Mouse (Mus musculus) gastrocnemius, adult 8-10 months (tissue): ENCODE results near the gene Lmtk2. TPM values are rescaled to one million over a fixed set of nuclear protein-coding genes. Genes with fewer than 3 reads are reported as not detected.
A peak's percentile ranks its signal among the peaks of the same experiment; 100 is the strongest.

Source experiments
- DNase-seq, 2 experiments: peaks; one replicate each; pipeline ENCODE4 v3.0.0; 2022; ENCODE audit warnings: low spot score in 2 of 2
- total RNA-seq, 4 experiments: library from RNA; stranded (reverse); gene quantifications; 2 replicates each; pipeline ENCODE4 v1.2.4; 2022

Lmtk2 gene
- total RNA-seq, 4 experiments from 2014 or later: 27.0 to 32.6 (median 28.3) TPM

DNA sequence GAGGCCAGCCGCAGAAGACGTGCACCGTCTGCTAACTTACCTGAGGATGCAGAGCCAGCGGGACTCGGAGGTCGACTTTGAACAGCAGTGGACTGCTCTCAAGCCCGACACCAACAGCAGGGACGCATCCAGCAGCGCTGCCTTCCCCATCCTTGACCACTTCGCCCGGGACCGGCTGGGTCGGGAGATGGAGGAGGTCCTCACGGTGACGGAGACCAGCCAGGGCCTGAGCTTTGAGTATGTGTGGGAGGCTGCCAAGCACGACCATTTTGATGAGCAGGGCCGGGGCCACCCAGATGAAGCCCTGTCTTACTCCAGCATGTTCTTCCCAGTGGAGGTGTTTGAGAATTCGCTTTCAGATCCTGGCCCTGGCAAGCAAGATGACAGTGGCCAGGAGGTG is 73.4 kb downstream of the Lmtk2 start:
- DNase-seq: no peak

DNA sequence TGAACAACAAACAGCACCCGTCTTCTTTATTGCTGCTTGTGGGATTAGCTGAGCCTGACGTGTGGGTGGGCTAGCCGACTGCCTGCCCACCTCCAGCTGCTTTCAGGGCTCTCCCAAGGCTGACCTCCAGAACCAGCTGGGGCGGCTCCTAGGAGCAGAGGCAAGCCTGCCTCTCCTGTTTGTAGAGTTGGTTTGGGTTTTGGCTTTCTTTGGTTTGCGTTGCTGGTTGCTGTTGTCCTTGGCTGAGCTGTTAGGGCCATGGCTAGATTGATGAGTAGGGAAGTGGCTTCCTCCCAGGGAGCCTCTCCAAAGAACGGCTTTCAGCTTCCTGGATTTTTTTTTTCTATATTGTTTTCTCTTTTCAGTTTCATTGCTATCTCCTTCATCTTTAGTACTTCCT is 78.0 kb downstream of the Lmtk2 start:
- no peak for DNase-seq

DNA sequence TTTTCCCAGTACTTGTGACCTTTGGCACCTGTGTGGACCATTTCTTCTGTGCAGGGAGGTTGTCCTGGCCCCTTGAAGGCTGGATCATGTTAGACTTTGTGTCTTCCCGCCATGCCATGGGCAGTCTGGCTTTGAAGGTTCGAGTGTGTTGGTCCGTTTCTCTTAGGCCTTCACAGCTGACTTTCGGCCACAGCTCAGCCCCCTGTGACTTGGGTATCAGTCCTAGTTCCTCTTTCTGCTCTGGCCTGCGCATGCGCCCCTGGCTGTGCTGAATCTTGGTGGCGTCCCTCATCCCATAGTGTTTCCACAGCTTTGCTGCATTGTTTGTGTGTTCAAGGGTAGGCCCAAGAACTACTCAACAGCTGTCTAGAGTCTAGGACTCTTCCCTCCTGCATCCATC is 81.0 kb downstream of the Lmtk2 start:
- DNase-seq: no peak

DNA sequence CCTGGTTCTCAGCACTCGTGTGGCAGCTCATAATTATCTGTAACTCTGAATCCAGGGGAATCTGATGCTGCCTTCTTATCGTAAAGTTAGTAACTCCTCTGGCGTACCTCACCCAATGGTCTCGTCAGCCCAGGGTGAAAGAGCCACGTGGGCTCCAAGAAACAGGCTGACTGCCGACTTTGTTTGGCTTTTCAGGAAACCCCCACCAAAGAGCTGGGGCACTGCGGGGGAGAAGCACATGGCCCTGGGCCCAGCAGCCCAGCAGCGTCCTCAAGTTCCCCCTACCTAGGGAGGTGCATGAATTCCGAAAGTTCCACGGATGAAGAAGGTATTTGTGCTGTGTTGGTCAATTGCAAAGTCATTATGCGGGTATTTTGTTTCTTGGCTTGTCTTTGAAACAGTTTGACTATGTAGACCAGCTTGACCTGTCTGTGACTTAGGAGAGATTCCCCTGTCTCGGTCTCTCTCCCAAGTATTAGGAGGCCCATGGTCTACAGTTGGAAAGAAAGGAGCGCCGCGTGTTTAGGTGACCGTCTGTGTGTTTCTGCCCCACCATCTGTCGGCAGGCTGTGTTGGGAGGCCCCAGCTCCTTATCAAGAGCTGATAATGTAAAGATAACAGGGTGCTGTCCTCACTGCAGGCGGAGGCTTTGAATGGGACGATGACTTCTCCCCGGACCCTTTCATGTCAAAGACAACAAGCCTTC is 82.5 kb downstream of the Lmtk2 start:
- DNase-seq: no peak

DNA sequence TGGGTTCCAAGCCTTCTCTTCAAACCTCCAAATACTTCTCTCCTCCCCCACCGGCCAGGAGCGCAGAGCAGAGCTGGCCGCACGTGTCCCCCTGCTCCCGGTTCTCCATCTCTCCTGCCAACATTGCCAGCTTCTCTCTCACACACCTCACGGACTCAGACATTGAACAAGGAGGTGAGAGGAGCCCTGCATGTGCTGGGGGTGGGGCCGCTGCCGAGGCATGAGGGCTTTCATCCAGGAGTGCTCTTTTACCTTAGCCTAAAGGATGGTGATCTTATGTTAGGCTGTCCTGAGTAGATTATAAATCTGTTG is 83.0 kb downstream of the Lmtk2 start:
- DNase-seq: no peak

DNA sequence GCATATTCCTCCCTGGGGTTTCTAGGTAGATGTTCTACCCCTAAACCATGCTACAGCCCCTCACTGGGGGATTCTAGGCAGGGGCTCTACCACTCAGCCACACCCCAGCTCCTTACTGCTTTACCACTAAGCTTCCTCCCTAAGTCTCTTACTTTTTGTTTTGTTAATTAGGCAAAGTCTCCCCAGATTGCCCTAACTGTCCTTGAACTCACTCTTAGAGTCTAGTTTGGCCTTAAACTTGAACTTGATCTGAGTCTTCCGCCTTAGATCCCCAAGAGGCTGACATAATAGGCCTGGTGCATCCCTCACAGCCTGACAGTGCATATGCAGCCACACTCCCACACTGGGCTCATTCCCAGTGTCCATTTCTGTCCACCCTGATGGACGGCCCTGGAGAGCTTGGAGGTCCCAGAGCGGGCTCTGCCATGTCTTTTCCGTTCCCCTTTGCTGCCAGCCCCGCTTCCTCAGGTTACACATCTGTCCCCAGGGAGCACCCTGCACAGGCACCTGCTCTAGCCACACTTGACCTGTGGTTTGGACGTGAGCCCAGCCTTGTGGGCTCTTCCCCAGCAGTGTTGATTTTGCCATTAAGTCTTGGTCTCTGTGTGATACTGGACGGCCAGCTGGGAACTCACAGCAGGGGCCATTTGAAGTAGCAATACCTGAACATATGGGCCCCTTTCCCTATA is 83.6 kb downstream of the Lmtk2 start:
- peak; percentile 72 to 85 for DNase-seq

DNA sequence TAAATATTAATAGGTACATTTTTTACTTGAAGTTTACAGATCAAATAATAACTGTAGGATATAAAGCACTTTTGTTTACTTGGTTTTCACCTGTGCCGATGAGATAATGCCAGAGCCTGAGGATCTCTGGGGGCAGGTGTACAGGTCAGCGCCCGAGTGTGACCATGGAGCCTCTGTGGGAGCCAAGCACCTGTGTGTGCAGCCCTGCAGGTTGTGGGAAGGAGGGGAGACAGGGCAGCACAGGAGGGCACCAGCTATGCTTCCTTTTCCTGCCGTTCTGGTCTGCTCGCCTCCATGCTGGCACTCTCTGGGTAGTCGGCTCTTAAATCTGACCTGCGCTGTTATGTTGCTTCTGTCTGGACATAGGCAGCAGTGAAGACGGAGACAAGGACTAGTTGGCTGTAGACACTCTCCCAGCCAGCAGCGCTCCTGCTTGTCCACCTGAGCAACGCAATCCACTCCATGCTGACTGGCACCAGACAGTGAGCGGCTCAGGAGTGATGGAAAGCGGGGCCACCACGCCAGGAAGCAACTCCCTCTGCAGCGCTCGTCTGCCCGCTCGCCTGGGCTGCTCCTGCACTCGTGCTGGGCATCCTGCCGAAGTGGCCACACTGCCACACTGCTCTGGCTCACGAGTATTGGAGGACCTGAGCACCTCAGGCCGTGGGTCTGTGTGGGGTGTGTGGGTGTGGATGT is 84.3 kb downstream of the Lmtk2 start:
- no peak for DNase-seq

DNA sequence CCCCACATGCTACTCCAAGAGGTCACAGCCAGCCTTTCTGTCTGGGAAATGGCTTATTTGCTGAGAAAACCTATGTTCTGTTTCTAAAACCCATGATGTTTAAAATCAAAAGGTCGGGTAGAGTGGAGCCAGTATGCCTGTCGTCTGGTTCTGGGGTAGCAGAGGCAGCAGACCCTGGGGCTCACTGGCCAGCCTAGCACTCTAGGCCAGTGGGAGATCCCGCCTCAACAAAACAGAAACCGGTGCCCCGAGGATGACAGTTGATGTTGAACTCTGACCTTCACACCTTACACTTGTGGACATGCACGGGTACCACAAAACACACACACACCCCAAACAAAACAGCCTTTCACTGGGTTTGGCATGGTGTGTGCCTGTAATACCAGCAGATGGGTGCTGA is 88.2 kb downstream of the Lmtk2 start:
- DNase-seq: no peak

DNA sequence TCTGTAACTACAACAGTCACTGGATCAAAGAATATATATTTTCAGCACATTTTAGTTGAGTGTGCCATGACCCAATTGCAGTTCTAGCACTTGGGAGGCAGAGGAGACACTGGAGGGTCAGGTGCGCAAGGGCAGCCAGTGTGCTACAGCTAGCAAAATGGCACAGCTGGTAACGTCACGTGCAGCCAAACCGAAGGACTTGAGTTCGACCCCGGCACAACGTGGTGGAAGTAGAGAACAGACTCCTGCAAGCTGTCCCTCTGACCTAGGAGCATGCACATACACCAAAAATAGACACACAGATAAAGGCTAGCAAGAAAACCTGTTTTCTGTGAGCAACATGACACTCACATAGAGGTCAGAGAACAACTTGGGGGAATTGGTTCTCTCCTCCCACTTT is 89.1 kb downstream of the Lmtk2 start:
- DNase-seq: no peak

DNA sequence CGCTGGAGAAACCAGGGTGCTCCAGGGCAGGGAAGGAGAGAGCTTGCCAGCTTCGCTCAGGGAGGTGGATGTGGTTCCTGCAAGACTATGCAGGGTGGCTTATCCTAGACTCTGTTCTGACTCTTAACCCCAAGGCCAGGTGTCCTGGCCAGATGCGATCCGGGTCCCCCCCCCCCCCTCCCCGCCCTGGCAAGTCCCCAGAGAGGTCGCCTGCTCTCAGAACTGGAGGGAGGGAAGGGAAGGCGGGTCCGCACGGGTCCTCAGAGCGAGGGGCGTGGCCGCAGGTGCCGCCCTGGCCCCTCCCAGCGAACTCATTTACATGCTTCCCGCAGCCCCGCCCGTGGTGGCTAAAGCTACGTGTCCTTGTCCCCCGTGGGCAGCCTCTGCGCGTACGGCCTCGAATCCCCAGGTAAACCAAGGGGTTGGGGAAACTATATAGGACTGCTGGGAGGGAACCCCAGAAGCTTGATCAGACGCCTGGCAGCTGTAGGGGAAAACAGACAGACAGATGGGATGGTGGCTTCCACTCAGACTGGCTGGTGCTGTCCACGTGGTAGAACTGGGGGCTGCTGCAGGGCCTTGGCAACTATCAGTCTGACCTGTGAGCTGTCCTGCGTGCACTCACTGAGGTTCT is 89.8 kb downstream of the Lmtk2 start, which contains the start of gene Bhlha15:
TSS of gene Bhlha15 (plus strand) at position 337 of the 634 bp plus-strand sequence.
- no peak for DNase-seq

DNA sequence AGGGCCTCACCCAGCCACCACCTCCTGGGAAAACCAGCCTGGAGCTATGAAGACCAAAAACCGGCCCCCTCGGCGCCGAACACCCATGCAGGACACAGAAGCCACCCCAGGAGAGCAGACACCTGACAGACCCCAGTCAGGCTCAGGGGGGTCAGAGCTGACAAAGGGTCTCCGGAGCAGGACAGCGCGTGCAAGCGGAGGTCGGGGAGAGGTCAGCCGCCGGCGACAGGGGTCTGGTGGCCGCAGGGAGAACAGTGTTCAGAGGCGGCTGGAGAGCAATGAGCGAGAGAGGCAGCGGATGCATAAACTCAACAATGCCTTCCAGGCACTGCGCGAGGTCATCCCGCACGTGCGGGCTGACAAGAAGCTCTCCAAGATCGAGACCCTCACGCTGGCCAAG is 90.8 kb downstream of the Lmtk2 start:
- DNase-seq: no peak

DNA sequence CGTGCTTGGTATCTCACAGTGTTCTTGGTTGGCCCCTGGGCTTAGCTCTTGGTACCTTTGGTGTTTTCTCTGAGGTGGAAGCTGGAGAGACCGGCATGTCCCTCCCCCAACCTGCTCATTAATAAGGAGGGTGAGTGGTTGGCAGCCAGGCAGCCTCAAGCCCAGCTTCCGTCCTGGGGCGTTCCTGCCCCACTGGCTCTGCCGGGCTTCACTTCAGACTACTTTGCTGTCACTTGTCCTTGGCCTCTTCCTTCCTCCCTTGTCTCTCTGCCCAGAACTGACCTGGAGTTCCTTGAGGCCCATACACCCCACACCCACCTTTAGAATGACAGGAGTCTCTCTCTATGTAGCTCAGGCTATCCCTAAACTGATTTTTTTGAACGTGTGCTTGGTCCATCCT is 92.4 kb downstream of the Lmtk2 start:
- DNase-seq: no peak

DNA sequence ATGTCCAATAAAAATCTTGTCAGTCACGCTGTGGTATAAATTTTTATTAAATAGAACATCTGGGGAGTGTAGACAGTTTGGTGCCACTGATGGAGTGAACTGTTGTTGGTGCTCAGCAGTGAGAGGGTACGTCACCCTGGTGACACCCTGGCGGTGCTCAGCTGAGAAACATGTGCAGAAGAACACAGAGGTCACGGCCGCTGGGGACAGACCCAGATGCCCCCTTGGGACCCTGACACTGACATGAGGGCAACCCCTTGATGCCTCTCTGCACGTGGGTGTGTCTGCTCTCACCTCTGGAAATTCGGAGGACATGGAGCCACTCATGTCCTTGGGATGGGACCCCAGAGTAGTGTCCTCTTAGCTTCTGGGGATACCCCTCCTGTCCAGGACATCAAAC is 94.2 kb downstream of the Lmtk2 start:
- no peak for DNase-seq

DNA sequence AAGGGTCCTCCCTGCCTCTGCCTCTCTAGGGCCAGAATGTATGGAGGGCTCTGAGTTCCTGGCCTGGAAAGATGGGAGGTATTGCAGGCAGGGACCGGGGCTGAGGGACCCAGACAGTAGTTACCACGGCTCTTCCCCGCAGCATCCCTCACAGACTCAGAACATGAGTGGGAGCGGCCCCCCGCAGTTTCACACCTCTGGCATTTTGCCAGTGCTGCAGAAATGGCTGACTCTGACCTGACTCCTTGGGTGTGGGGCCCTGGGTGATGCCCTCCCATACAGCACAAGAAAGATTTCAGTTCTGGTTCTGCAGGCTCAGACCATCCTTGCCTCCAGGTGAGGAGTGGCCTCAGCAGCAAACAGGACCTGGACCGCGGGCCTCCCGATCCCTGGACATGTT is 95.3 kb downstream of the Lmtk2 start:
- DNase-seq: no peak

DNA sequence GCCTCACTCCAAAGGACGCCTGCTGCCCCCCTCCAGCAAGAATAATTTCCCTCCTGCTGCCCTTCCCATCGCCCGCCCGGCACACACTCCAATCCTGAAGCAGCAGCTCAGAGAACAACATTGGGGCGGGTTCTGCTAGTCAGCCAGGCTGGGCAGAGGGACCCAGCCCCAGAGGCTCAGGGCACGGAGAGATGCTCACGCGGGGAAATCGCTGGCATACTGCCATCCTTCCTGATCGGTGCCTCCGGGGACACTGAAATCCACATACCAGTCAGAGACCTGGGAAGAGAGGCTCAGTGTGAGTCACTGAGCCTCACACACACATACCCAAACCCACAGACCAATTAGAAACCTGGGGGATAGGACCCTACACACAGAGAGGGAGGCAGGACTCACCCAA is 100.4 kb downstream of the Lmtk2 start:
- no peak for DNase-seq

DNA sequence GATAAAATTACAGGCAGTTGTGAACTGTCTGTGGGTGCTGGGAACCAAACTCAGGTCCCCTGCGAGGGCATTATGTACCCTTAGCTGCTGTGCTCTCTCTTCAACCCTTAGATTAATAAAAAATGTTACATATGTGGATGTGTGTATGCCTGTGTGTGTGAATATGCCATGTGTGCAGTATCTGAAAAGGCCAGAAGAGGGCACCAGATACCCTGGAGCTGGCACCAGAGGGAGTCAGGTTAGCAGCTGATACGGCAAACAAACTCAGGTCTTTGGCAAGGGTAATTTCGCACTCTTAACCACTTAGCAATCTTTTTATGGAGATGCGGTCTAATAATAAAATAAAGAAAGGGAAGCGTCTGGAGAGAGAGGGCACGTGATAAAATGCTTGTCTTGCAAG is 102.2 kb downstream of the Lmtk2 start:
- no peak for DNase-seq

DNA sequence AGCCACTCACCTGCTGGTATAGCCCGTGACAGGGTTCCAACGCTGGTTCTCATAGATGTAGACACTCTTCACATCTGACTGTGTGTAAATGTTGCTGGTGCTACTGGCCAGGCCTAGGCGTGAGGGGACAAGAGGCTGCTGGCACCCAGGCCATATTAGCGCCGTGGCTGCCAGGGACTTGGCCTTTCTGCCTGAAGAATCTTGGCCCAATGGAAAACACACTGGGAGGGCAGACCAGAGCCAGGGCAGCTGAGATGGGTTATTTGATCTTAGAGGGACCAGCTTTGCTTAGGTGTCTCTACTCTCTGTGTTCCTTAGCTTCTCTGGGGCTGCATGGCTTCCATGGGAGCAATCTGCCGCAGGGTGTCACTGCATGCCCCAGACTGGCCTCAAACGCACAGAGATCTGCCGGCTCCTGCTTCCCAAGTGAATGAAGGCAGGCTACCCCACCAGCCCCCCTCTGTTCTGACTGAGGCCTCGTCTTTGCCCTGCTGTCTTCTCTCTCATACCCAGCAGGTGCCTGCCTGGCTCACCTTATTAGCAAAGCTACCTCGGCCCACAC is 103.2 kb downstream of the Lmtk2 start:
- peak; percentile 41 to 73 for DNase-seq

DNA sequence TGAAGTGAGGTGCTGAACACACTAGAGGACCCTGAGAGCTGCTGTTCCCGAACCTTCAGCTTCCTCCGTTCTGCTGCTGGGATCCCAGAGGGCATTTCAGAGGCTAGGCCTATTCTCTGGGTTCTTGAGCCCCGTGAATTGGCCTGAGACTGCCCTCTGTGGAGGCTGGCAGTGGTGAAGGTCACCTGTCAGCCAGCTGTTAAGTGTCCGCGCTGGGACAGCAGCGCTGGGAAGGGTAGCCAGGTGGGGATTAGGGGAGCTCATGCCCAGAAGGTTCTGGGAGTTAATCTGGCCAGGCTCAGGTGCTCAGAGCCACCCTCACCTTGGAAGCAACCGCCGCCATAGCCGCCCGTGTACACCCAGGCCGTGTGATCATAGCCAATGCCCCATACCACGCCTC is 104.1 kb downstream of the Lmtk2 start:
- no peak for DNase-seq

DNA sequence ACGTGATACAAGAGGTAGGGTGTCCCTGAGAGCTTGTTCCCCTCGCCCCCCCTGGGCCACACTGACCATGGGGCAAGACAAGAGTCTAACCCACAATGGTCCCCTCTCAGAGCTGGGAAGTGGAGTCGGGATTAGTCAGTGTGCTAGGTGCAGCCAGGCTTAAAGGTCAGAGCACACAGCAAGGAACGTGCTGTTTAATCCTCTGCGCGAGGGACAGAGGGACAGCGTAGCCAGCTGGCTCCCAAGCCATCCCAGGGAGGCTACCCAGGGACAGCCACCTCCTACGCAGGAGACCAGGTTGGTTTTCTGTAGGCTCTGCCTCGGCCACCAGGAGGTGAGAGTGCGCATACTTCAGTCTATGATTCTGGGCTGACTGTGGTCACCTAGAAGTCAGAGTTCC is 104.7 kb downstream of the Lmtk2 start:
- DNase-seq: no peak

DNA sequence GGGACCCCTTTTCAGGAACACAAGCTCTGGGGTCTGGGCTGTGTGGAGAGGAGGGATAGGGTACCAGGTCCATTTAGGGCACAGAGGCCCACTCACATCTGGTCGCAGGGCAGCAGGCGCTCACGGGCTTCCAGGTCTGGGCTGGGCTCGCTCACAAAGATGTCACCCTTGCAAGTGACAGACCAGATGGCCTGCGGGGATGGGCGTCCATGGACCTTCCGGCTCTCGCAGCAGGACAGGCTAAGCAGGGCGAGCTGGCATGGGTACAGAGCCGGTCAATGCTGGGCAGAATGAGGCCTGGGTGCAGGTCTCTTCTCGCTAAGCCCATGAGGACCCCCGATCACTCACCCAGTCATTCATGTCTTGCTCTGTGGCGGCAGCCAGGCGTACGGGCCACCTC is 105.8 kb downstream of the Lmtk2 start:
- DNase-seq: no peak

DNA sequence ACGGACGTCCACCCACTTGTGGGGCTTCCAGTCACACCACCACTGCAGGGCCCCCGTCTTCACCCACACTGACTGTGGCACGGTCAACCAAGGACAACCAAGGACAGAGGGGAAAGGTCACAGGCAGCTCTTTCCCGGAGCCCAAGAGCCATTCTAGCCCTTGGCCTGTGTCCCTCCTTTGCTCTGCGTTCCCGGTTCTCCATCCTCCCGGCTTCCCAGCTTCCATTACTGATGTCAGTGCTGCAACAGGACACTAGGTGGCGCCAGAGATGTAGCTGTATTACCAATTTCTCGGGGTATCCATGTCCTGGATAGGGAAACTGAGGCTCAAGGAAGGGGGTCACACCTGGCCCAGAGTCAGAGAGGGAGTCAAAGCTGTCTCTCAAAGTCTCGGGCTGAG is 107.2 kb downstream of the Lmtk2 start:
- DNase-seq: no peak

DNA sequence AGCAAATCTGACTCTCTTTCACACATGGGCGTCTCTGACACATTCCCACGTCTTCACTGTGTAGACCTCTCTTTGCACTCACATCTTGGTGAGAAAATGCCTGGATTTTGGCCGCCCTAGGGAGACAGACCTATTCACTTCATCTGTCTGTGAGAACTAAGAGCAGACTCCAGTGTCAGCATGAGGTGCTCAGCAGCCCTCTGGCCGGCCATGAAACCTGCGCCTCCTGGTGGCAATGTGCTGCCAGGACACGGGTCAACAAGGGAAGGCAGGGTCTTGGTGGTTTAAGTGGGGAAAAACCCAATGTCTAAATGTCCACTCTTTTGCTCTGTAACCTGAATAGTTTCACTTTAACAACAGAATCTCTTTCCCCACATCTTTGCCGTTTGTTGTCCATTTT is 114.2 kb downstream of the Lmtk2 start:
- no peak for DNase-seq
